Mouse (Mus musculus): ENCODE measurements around the gene Cfd.

Gene Cfd

GRCm38 (mm10) chr10:79886611-79887010, 4.0 kb upstream of the Cfd start:
- DNase-seq, result no peak

- no peak for DNase-seq
These were observed 1.3 kb upstream of the Cfd start for GRCm38 (mm10) chr10:79889386-79889785.

GRCm38 (mm10) chr10:79892451-79893118, 1.9 kb downstream of the Cfd start:
- peak; percentile 94 for DNase-seq

DNA sequence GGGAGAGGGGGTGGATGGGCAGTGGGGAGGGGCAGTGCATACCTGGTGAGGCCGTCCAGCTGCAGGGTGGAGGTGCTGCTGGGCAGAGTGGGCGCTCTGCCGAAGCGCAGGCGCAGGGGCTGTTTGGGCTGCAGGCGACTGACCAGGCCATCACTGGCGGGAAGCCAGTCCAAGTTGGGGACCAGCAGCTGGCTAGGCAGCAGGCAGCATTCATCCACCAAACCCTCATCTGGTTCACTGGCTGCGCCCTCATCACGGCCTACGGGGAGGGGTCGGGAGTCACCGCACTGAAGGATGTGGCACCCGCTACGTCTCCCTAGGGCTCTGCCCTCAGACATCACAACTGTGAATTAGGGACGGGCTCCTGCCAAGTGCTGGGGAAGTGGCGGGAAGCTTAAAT, 5.7 kb downstream of the Cfd start:
- no peak for DNase-seq

DNA sequence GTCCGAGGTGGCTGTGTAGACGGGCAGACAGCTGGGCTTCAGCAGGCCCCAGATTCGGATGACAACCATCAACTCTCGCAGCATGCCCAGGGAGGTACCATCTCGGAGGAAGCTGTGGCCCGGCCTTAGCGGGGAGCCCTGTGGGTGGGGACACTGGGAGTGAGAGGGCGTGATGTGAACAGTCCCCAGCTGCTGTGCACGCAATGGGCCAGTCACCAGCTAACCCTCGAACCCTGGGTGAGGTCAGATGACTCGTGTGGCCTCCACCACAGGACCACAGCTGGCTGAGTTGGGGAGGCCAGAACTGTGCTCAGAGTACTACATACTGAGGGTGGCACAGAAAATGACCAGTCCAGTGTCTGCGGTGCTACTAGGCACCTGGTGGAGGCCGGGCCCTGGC, 6.2 kb downstream of the Cfd start:
- DNase-seq, result no peak

DNA sequence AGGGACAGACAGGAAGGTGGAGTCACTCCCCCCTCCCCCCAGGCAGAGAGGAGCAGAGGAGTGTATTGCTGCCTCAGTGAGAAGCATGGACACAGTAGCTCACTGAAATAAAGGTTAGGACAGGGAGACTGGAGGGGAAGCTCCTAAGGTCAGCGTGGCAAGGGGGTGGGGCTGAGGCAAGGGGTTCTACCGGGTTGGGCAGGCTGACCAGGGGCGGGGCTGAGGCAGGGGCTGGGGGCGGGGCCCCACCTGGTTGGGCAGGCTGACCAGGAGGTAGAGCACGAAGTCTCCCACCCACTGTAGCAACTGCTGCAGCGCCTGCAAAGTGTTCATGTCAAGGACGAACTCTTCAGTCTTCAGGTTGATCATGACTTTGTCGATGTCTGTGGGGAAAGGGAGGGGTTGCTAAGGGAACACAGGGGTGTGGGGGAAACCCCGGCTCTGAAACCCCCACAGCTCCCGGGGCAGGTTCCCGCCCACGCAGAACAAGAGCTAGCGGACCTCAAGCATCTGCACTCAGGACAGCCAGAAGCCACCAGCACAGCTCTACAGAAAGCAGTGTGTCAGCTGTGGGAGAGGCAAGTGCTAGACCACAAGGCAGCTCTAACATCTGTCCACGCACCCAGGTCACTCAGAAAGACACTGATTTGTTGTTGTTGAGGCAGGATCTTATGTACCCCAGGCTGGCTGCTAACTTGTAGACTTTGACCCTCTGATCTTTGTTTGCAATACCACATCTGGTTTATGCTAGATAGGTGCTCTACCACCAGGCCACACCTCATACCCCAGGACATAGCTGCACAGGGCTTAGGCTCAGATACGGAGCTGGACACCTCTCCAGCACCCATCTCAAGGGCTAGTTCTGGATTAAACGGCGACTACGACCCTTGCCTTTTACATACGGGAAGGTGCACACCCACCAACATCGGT, 6.9 kb downstream of the Cfd start:
- no peak for DNase-seq

- no peak for DNase-seq
These were observed 10.3 kb downstream of the Cfd start for GRCm38 (mm10) chr10:79900951-79901410.

DNA sequence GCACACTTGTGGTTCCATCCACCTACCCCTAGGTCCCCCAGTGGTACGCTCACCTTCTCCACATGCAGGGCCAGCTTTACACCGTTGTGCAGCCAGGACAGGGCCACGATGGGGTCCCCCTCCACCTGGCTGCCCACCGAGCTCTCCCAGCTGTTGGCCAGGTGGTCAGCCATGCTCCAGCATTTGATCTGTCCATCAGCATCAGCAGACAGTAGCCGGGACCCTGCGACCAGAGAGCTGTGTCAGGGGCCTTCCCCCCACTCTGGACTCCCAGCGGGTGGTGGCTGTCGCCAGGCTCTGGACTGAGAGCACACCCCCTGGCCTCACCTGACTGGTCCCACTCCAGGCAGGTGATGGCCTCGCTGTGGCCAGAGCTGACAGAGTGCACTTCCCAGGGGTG, 16.1 kb downstream of the Cfd start:
- DNase-seq, result no peak

DNA sequence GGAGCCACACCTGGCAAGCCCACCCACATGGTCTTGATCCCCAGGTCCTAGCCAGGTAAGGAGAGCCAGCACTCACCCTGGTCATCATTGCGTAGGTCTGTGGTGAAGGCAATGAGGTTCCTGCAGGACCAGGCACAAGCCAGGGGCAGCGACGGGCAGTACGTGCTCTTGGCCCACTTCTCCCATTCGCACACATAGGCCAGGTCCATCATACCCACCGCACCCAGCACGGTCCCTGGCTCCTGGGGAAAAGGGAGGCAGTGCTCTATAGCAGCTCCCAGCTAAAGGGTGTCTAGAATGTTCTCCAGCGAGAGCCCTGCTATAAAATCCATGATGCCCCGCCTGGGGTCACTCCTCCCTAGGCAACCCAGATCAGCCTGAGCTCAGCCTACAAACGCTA, 16.8 kb downstream of the Cfd start:
- no peak for DNase-seq

DNA sequence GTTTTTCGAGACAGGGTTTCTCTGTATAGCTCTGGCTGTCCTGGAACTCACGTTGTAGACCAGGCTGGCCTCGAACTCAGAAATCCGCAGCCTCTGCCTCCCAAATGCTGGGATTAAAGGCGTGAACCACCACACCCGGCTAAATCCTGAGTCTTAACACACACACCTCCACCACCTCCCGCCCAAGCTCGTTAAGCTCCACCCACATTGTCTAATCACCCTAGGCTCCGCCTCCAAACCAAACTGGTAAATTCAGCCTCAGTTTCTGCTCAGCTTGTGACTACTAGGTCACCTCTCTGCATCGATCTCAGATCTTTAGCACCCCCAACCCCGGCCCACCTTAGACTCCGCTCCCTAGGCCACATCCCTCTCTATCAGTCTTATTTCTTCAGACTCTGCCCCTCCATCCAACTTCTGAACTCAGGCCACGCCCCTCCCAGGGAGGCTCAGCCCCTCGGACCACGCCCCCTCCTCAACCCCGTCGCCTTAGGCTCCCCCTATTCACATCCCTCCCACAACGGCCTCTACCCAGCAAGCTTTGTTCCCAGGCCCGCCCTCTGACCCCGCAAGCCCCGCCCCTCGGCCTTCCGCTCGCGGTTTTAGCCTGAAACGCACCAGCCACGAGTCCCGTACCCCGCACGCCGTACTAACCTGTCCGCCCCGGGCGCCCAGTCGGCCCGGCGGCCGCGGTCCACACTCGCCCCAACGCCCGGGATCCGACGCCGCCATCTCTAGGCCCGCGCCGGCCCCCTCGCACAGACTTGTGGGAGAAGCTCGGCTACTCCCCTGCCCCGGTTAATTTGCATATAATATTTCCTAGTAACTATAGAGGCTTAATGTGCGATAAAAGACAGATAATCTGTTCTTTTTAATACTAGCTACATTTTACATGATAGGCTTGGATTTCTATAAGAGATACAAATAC, 17.8 kb downstream of the Cfd start, which contains the start of gene Med16:
Gene Med16 (minus strand): TSS at position 757 of the 925 bp plus-strand sequence.
- DNase-seq, result peak; percentile 99

DNA sequence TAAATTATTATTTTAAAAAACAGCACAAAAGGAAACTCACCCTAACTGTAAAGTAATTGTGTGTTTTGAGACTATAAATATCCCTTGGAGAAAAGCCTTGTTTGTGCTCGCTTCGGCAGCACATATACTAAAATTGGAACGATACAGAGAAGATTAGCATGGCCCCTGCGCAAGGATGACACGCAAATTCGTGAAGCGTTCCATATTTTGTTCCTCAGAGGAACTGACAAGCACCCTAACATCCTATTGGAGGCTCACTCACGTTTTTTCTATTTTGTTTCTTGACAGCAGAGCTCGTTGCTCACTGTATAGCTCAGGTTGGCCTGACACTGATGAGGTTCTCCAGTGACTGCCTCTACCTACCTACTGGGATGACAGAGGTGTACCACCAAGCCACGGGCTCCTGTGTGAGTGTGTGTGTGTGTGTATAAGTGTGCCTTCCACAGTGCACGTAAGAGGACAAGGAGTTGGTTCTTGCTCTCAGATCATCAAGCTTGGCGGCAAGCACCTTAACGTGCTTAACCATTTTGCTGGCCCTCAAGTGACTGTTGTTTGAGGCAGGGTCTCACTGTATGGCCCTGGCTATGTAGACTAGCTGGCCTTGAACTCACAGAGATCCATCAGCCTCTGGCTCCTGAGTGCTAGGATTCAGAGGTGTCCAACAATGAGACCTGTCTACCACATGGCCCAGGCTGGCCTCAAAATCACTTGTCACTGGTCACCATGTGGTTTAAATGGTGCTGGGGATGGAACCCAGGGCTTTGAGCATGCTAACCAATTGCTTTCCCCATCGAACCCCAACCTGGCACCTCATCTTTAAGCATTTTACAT, 18.7 kb downstream of the Cfd start:
- DNase-seq, result no peak

- DNase-seq, result no peak
These were observed 19.9 kb downstream of the Cfd start, which contains the start of gene Gm26602 for GRCm38 (mm10) chr10:79910556-79910955. Gene Gm26602 (plus strand): TSS chr10:79910856.

DNA sequence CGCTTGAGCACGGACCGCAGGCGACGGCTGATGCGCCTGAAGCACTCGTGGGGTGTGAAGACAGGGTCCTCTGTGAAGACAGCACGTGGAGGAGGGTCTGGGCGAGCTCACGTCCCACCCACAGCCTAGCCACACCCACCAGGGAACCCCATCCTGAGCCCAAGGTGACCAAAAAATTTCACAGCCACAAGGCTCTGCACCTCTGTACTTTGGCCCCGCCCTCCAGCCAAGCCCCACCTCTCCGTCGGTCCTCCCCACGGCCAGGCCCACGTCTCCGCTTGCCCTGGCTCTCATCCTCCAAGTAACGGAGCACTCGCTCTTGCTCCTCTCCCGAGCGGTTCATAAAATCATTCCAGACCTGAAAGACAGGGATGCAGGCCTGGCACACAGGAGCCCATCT, 21.8 kb downstream of the Cfd start:
- DNase-seq, result no peak

DNA sequence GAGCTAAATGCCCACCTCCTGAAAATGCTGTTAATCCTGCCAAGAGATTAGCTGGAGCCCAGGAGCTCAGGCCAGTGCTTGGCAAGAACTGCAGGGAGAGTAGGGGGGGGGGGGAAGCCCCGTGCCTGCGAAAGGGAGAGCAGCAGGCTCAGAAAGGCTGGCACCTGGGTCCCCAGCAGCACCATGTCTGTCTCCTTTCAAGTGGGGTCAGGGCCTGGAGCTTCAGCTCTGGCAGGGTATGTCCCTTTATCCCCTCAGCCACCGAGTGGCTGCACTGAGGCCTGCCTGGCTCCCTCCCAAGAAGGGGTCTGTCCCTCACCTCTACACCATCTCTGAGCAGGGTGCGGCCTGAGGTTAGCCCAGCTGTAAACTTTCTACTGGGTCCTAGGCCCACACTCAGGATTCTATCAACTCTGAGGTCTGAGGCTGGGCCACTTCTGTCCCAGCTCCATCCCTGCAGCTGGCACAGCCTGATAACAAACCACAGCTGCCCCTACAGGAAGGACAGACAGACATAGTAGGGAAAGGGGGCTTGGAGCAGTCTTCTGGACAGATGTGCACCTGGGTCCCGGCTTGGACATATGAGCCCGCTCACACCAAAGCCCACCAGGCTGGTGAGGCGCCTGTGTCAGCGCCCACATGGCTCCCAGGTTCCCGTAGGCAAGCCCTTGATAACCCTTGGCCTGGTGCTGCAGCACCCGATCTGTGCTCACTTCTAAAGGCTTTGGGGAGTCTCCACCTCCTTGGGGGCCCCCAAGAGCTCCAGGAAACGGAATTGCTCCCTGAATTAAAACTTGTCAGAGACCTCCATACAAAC, 23.7 kb downstream of the Cfd start:
- DNase-seq, result no peak

- DNase-seq, result no peak
These were observed 24.4 kb downstream of the Cfd start for GRCm38 (mm10) chr10:79914948-79915596.

DNA sequence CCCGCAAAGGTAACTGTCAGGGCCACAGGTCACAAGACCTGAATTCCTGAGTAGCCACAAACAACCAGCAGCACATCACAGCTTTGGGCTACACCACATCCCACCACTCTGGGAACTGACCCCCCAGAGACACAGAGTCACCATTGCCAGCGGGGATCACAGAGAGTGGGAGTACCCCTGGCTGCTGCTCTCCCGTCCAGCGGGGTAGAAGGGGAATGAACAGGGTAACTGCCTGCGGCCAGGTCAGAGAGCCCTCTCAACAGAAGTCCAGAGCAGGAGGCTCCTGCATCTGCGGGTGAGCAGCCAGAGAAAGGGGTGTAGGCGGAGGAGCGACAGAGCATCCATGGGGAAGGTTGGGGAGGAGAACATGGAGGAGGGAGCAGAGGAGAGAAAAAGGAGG, 25.4 kb downstream of the Cfd start:
- no peak for DNase-seq

- peak; percentile 93 for DNase-seq
These were observed 26.3 kb downstream of the Cfd start, which contains the start of gene Kiss1r for GRCm38 (mm10) chr10:79916808-79917531. Gene Kiss1r (plus strand): TSS chr10:79916971.

DNA sequence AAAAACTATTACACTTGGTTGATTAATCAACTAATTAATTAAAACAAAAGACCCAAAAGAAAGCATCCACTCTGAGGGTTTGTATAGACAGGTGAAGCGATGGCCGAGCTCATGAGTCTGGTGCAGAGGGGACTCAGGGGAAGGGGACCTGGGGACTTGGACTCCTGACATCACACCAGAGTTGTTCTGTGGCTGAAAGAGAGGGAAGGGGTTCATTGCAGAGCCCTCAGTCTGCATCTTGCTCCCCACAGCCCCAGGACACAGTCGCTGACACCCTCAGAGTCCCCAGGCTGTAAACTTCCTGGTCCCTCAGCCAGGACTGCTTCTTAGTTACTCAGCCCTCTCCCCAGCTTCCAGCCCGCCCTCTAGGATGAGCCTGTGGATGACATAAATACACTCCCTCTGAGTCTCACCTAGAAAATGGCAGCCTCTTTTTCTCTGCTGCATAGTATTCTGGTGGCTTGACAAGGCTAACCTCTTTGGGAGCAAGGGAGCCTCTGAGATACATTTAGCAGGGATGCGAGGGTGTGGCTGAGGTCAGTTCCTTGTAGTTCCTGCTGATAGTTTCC, 27.0 kb downstream of the Cfd start:
- no peak for DNase-seq

All from thymus, postnatal 4 days (tissue).